Mouse (Mus musculus): ENCODE results near the gene Onecut3.

GRCm38 (mm10) chr10:80519287-80519686, 24.7 kb downstream of the Onecut3 start:
- TF ChIP-seq CTCF (IDR thresholded peaks at IDR 0.05; ENCODE audit: control insufficient read depth, insufficient read depth, low read length) (no peak), POLR2A (IDR thresholded peaks at IDR 0.05; ENCODE audit: borderline replicate concordance, control insufficient read depth, low read depth, low read length) (no peak)

Data from bone marrow, adult 2 months (tissue).